Mouse (Mus musculus) yolk sac, embryonic 10.5 days (tissue): Measurements from ENCODE around the gene Pigb.
"Not testable (repeated sequence)": the region's sequence is repeated elsewhere in the genome, so short reads cannot be mapped to it uniquely, and the experiment has no call there.

Experiments used
- DNase-seq: peaks from one replicate; pipeline ENCODE4 v3.0.0-alpha.2; 2017; ENCODE audit warnings: low spot score

Gene Pigb

GRCm38 (mm10) chr9:73040080-73040479, at the start of gene Pigb:
Pigb (minus strand) TSS chr9:73040378.
- DNase-seq: no peak

GRCm38 (mm10) chr9:73089222-73089920, 49.2 kb upstream of the Pigb start:
- DNase-seq: no peak

- no peak for DNase-seq
Measured at GRCm38 (mm10) chr9:73087581-73087980, 47.4 kb upstream of the Pigb start.

- no peak for DNase-seq
Measured at GRCm38 (mm10) chr9:73087121-73087520, 46.9 kb upstream of the Pigb start.

- DNase-seq: no peak
Measured at GRCm38 (mm10) chr9:73085845-73086244, 45.7 kb upstream of the Pigb start.

- no peak for DNase-seq
Measured at GRCm38 (mm10) chr9:73083956-73084355, 43.8 kb upstream of the Pigb start.

- DNase-seq: no peak
Measured at GRCm38 (mm10) chr9:73082291-73083000, 42.3 kb upstream of the Pigb start.

GRCm38 (mm10) chr9:73079801-73080325, 39.7 kb upstream of the Pigb start:
- DNase-seq: no peak

GRCm38 (mm10) chr9:73079349-73079748, 39.2 kb upstream of the Pigb start:
- DNase-seq: not testable (repeated sequence)

- DNase-seq: no peak
Measured at GRCm38 (mm10) chr9:73073169-73073568, 33.0 kb upstream of the Pigb start.

- no peak for DNase-seq
Measured at GRCm38 (mm10) chr9:73072426-73072825, 32.2 kb upstream of the Pigb start.

- no peak for DNase-seq
Measured at GRCm38 (mm10) chr9:73070971-73071659, 30.9 kb upstream of the Pigb start.

GRCm38 (mm10) chr9:73068688-73069087, 28.5 kb upstream of the Pigb start:
- DNase-seq: peak; percentile 45

GRCm38 (mm10) chr9:73068230-73068679, 28.1 kb upstream of the Pigb start:
- DNase-seq: peak; percentile 36

GRCm38 (mm10) chr9:73067086-73067485, 26.9 kb upstream of the Pigb start:
- DNase-seq: peak; percentile 29

GRCm38 (mm10) chr9:73063621-73064290, 23.6 kb upstream of the Pigb start:
- no peak for DNase-seq

- no peak for DNase-seq
Measured at GRCm38 (mm10) chr9:73059224-73059623, 19.0 kb upstream of the Pigb start.

GRCm38 (mm10) chr9:73055441-73055911, 15.3 kb upstream of the Pigb start:
- no peak for DNase-seq

- no peak for DNase-seq
Measured at GRCm38 (mm10) chr9:73050606-73051005, 10.4 kb upstream of the Pigb start.

- no peak for DNase-seq
Measured at GRCm38 (mm10) chr9:73049833-73050232, 9.7 kb upstream of the Pigb start.

GRCm38 (mm10) chr9:73048927-73049326, 8.7 kb upstream of the Pigb start:
- DNase-seq: no peak

- DNase-seq: no peak
Measured at GRCm38 (mm10) chr9:73047906-73048305, 7.7 kb upstream of the Pigb start.
